Mouse (Mus musculus): Measurements from ENCODE around the gene Gal3st2. TPM values are rescaled to one million over a fixed set of nuclear protein-coding genes. Genes with fewer than 3 reads are reported as not detected.
"Not testable (repeated sequence)": the region's sequence is repeated elsewhere in the genome, so short reads cannot be mapped to it uniquely, and the experiment has no call there.

The Gal3st2 gene
- polyA plus RNA-seq (2012; fragmentation: generic; extraction: Trizol) = 0.14 TPM

GRCm38 (mm10) chr1:93861048-93861447, at the start of gene Gal3st2:
Gene Gal3st2, plus strand, starts transcription at chr1:93861306.
- not testable (repeated sequence) for H3K36me3 ChIP-seq (ENCODE audit: control insufficient read depth, insufficient read depth); H3K79me2 ChIP-seq (ENCODE audit: control insufficient read depth, insufficient read depth); H3K4me2 ChIP-seq (ENCODE audit: low read depth)

GRCm38 (mm10) chr1:93811495-93812039, 49.5 kb upstream of the Gal3st2 start:
- TF ChIP-seq MYOG (IDR thresholded peaks at IDR 0.05; ENCODE audit: control insufficient read depth in 1 of 3, insufficient read depth in 1 of 3, insufficient read length in 2 of 3, low read depth in 2 of 3) = no peak
- no peak for TF ChIP-seq POLR2A (IDR thresholded peaks at IDR 0.05; ENCODE audit: insufficient read length, low read depth)
- TF ChIP-seq MAX (IDR thresholded peaks at IDR 0.05; ENCODE audit: low read depth) = no peak
- TF ChIP-seq REST (IDR thresholded peaks at IDR 0.05; ENCODE audit: insufficient read depth, insufficient read length) = no peak
- no peak for TF ChIP-seq CEBPB (IDR thresholded peaks at IDR 0.05; ENCODE audit: insufficient read depth, poor library complexity, severe bottlenecking)
- no peak for TF ChIP-seq SRF (IDR thresholded peaks at IDR 0.05; ENCODE audit: control insufficient read depth, insufficient read length, low read depth)
- TF ChIP-seq TCF3 (IDR thresholded peaks at IDR 0.05; ENCODE audit: insufficient read length, low read depth) = no peak
- TF ChIP-seq TCF12 (IDR thresholded peaks at IDR 0.05; ENCODE audit: insufficient read depth, poor library complexity, severe bottlenecking) = no peak
- no peak for TF ChIP-seq MYOD1 (IDR thresholded peaks at IDR 0.05; ENCODE audit: control insufficient read depth in 1 of 3, insufficient read length in 2 of 3, low read depth in 2 of 3)
- TF ChIP-seq E2F4 (IDR thresholded peaks at IDR 0.05; ENCODE audit: insufficient read depth) = no peak
- TF ChIP-seq USF1 (IDR thresholded peaks at IDR 0.05; ENCODE audit: low read depth) = no peak
- TF ChIP-seq POLR2AphosphoS2 (IDR thresholded peaks at IDR 0.05; ENCODE audit: insufficient read length, low read depth) = no peak
- Histone ChIP-seq H3K79me2 (ENCODE audit: control insufficient read depth, insufficient read depth) (no peaks in the 10 kb centered on the region), H3K4me2 (ENCODE audit: low read depth) (no peak overlapping the region), H3K4me3 (no peak overlapping the region), H3ac (ENCODE audit: control insufficient read depth, insufficient read length) (no peak overlapping the region), H3K27me3 (ENCODE audit: control insufficient read depth, insufficient read depth, insufficient read length) (no peaks in the 10 kb centered on the region), H3K36me3 (ENCODE audit: control insufficient read depth, insufficient read depth) (peaks cover 26% of the 10 kb centered on the region)

More at GRCm38 (mm10) chr1:93861048-93861447, at the start of gene Gal3st2:
- H3ac ChIP-seq (ENCODE audit: control insufficient read depth, insufficient read length); H3K27me3 ChIP-seq (ENCODE audit: control insufficient read depth, insufficient read depth, insufficient read length); H3K4me3 ChIP-seq: not testable (repeated sequence)

- H3K4me3 ChIP-seq = no peak overlapping the region
- H3K79me2 ChIP-seq (ENCODE audit: control insufficient read depth, insufficient read depth) = no peaks in the 10 kb centered on the region
- TF ChIP-seq E2F4 (IDR thresholded peaks at IDR 0.05; ENCODE audit: insufficient read depth) = no peak
- TF ChIP-seq POLR2A (IDR thresholded peaks at IDR 0.05; ENCODE audit: insufficient read length, low read depth) = no peak
- TF ChIP-seq TCF3 (IDR thresholded peaks at IDR 0.05; ENCODE audit: insufficient read length, low read depth) = no peak
- TF ChIP-seq CEBPB (IDR thresholded peaks at IDR 0.05; ENCODE audit: insufficient read depth, poor library complexity, severe bottlenecking) = no peak
- no peak for TF ChIP-seq POLR2AphosphoS2 (IDR thresholded peaks at IDR 0.05; ENCODE audit: insufficient read length, low read depth)
- no peak for TF ChIP-seq MAX (IDR thresholded peaks at IDR 0.05; ENCODE audit: low read depth)
- no peak for TF ChIP-seq USF1 (IDR thresholded peaks at IDR 0.05; ENCODE audit: low read depth)
- no peak overlapping the region for H3K4me2 ChIP-seq (ENCODE audit: low read depth)
- peaks cover 10% of the 10 kb centered on the region for H3K36me3 ChIP-seq (ENCODE audit: control insufficient read depth, insufficient read depth)
- H3K27me3 ChIP-seq (ENCODE audit: control insufficient read depth, insufficient read depth, insufficient read length) = no peaks in the 10 kb centered on the region
- H3ac ChIP-seq (ENCODE audit: control insufficient read depth, insufficient read length) = no peak overlapping the region
These were observed 43.1 kb upstream of the Gal3st2 start for GRCm38 (mm10) chr1:93817823-93818532.

- Histone ChIP-seq H3K4me2 (ENCODE audit: low read depth) (no peak overlapping the region), H3K79me2 (ENCODE audit: control insufficient read depth, insufficient read depth) (no peaks in the 10 kb centered on the region), H3K4me3 (no peak overlapping the region), H3K27me3 (ENCODE audit: control insufficient read depth, insufficient read depth, insufficient read length) (no peaks in the 10 kb centered on the region), H3ac (ENCODE audit: control insufficient read depth, insufficient read length) (no peak overlapping the region), H3K36me3 (ENCODE audit: control insufficient read depth, insufficient read depth) (peaks cover 9% of the 10 kb centered on the region)
- no peak for TF ChIP-seq POLR2A (IDR thresholded peaks at IDR 0.05; ENCODE audit: insufficient read length, low read depth)
- TF ChIP-seq TCF3 (IDR thresholded peaks at IDR 0.05; ENCODE audit: insufficient read length, low read depth) = no peak
- no peak for TF ChIP-seq CEBPB (IDR thresholded peaks at IDR 0.05; ENCODE audit: insufficient read depth, poor library complexity, severe bottlenecking)
- no peak for TF ChIP-seq MAX (IDR thresholded peaks at IDR 0.05; ENCODE audit: low read depth)
- no peak for TF ChIP-seq SRF (IDR thresholded peaks at IDR 0.05; ENCODE audit: control insufficient read depth, insufficient read length, low read depth)
- no peak for TF ChIP-seq POLR2AphosphoS2 (IDR thresholded peaks at IDR 0.05; ENCODE audit: insufficient read length, low read depth)
- TF ChIP-seq MYOG (IDR thresholded peaks at IDR 0.05; ENCODE audit: control insufficient read depth in 1 of 3, insufficient read depth in 1 of 3, insufficient read length in 2 of 3, low read depth in 2 of 3) = no peak
- TF ChIP-seq TCF12 (IDR thresholded peaks at IDR 0.05; ENCODE audit: insufficient read depth, poor library complexity, severe bottlenecking) = no peak
- TF ChIP-seq MYOD1 (IDR thresholded peaks at IDR 0.05; ENCODE audit: control insufficient read depth in 1 of 3, insufficient read length in 2 of 3, low read depth in 2 of 3) = no peak
- TF ChIP-seq REST (IDR thresholded peaks at IDR 0.05; ENCODE audit: insufficient read depth, insufficient read length) = no peak
- no peak for TF ChIP-seq E2F4 (IDR thresholded peaks at IDR 0.05; ENCODE audit: insufficient read depth)
- no peak for TF ChIP-seq USF1 (IDR thresholded peaks at IDR 0.05; ENCODE audit: low read depth)
These were observed 42.4 kb upstream of the Gal3st2 start for GRCm38 (mm10) chr1:93818722-93819121.
